Mouse (Mus musculus) neural tube, embryonic 10.5 days (tissue): ENCODE measurements at regions not wholly inside any gene's neighbourhood (a gene's known extent, or its start where the extent isn't known, plus 50 kb on each side); places are given as distances from the start of the nearest gene placed in this dataset.

Experiments used
- DNase-seq: peaks from one replicate; pipeline ENCODE4 v3.0.0-alpha.2; 2017; ENCODE audit warnings: low spot score; ENCODE audit errors: extremely low spot score

GRCm38 (mm10) chr2:160507371-160507770 is 138.3 kb upstream of the Top1 start:
- no peak for DNase-seq

- DNase-seq = no peak
Measured at GRCm38 (mm10) chr2:160507816-160508564, 137.7 kb upstream of the Top1 start.

GRCm38 (mm10) chr2:160510159-160510558 is 135.5 kb upstream of the Top1 start:
- DNase-seq = no peak

GRCm38 (mm10) chr2:160510635-160511421 is 134.9 kb upstream of the Top1 start:
- no peak for DNase-seq

GRCm38 (mm10) chr2:160515621-160516020 is 130.1 kb upstream of the Top1 start:
- DNase-seq = no peak

- no peak for DNase-seq
Measured at GRCm38 (mm10) chr2:160516526-160516925, 129.2 kb upstream of the Top1 start.

GRCm38 (mm10) chr2:160525301-160526205 is 120.1 kb upstream of the Top1 start:
- DNase-seq = no peak

GRCm38 (mm10) chr2:160526377-160527125 is 119.1 kb upstream of the Top1 start:
- DNase-seq = peak; percentile 72

GRCm38 (mm10) chr2:160529306-160529705 is 116.4 kb upstream of the Top1 start:
- no peak for DNase-seq

- DNase-seq = peak; percentile 63
Measured at GRCm38 (mm10) chr2:160530377-160530776, 115.3 kb upstream of the Top1 start.

- peak; percentile 43 for DNase-seq
Measured at GRCm38 (mm10) chr2:160537319-160537719, 108.4 kb upstream of the Top1 start.

- DNase-seq = peak; percentile 41
Measured at GRCm38 (mm10) chr2:160545527-160545926, 100.2 kb upstream of the Top1 start.

GRCm38 (mm10) chr2:160552121-160552669 is 93.5 kb upstream of the Top1 start:
- peak; percentile 43 for DNase-seq

GRCm38 (mm10) chr2:160561711-160562110 is 84.0 kb upstream of the Top1 start:
- no peak for DNase-seq

GRCm38 (mm10) chr2:160567813-160568212 is 77.9 kb upstream of the Top1 start:
- DNase-seq = no peak

- DNase-seq = no peak
Measured at GRCm38 (mm10) chr2:160569496-160569895, 76.2 kb upstream of the Top1 start.

- peak; percentile 87 for DNase-seq
Measured at GRCm38 (mm10) chr2:160578384-160579320, 67.0 kb upstream of the Top1 start.

- no peak for DNase-seq
Measured at GRCm38 (mm10) chr2:160580250-160580649, 65.4 kb upstream of the Top1 start.

- DNase-seq = no peak
Measured at GRCm38 (mm10) chr2:160581029-160581428, 64.7 kb upstream of the Top1 start.
